Mouse (Mus musculus) E14TG2a.4 (cell line): ENCODE results near the gene Sh3glb1.

Source experiments
- CTCF ChIP-seq: conservative IDR thresholded peaks from 2 replicates; pipeline ENCODE4 v1.5.1; 2014; ENCODE audit warnings: low read length
- NANOG ChIP-seq: IDR thresholded peaks from 2 replicates; pipeline ENCODE4 v1.6.1; 2014; ENCODE audit warnings: borderline replicate concordance, low read length, mixed read lengths
- POU5F1 ChIP-seq: IDR thresholded peaks from 2 replicates; pipeline ENCODE4 v1.6.1; 2014; ENCODE audit warnings: low read length, borderline replicate concordance

DNA sequence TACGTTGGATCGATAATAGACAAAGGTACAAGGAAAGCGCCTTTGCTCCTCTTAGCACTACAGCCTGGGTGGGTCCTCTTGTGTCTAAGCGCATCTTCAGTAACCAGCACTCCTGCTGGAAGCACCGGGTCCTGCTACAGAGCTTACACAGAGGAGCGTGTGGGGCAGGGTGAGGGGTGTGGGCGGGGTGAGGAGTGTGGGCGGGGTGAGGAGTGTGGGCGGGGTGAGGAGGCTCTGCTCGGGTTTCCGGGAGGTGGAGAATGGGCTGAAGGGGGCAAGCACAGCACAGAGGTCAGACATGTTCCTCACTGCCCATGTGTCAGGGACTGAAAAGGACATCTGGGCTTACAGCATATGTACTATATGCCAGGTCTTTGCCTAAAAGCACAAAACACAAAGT lies 30.9 kb downstream of the Sh3glb1 start:
- TF ChIP-seq CTCF, result no peak
- no peak for TF ChIP-seq NANOG
- no peak for TF ChIP-seq POU5F1
